Mouse (Mus musculus) CD4-positive, CD25-positive, alpha-beta regulatory T cell, adult 2 months (primary cell): ENCODE data around the gene Ptprz1.
"Not testable (repeated sequence)": the region's sequence is repeated elsewhere in the genome, so short reads cannot be mapped to it uniquely, and the experiment has no call there.

ENCODE experiments used
- DNase-seq: peaks from one replicate; pipeline ENCODE4 v3.0.0-alpha.2; 2012; ENCODE audit warnings: low read depth, low spot score

Ptprz1 gene

GRCm38 (mm10) chr6:23003152-23003551, 127.8 kb downstream of the Ptprz1 start:
- no peak for DNase-seq

- DNase-seq: no peak
These were observed 139.8 kb downstream of the Ptprz1 start for GRCm38 (mm10) chr6:23014988-23015613.

GRCm38 (mm10) chr6:23028251-23028650, 152.9 kb downstream of the Ptprz1 start:
- DNase-seq: no peak

GRCm38 (mm10) chr6:23048836-23049235, 173.5 kb downstream of the Ptprz1 start:
- no peak for DNase-seq

GRCm38 (mm10) chr6:23055734-23056133, 180.4 kb downstream of the Ptprz1 start:
- DNase-seq: no peak

- no peak for DNase-seq
These were observed 200.8 kb downstream of the Ptprz1 start for GRCm38 (mm10) chr6:23076060-23076459.

GRCm38 (mm10) chr6:23078273-23078672, 203.0 kb downstream of the Ptprz1 start:
- no peak for DNase-seq

- no peak for DNase-seq
These were observed 204.8 kb downstream of the Ptprz1 start for GRCm38 (mm10) chr6:23079991-23080680.

GRCm38 (mm10) chr6:23084587-23085421, 209.5 kb downstream of the Ptprz1 start:
- no peak for DNase-seq

GRCm38 (mm10) chr6:23089292-23089691, 214.0 kb downstream of the Ptprz1 start:
- not testable (repeated sequence) for DNase-seq

- not testable (repeated sequence) for DNase-seq
These were observed 215.2 kb downstream of the Ptprz1 start for GRCm38 (mm10) chr6:23090346-23091055.
